Mouse (Mus musculus): Measurements from ENCODE around the gene Ogfod2. TPM values are rescaled to one million over a fixed set of nuclear protein-coding genes. Genes with fewer than 3 reads are reported as not detected.

Ogfod2 gene
- total RNA-seq, 2 experiments from 2014 or later, result 13.0 to 13.3 TPM

GRCm38 (mm10) chr5:124125093-124125492, 13.0 kb downstream of the Ogfod2 start:
- intact Hi-C loops (cut with DNase I), result no loop called here
- no peak for DNase-seq

DNA sequence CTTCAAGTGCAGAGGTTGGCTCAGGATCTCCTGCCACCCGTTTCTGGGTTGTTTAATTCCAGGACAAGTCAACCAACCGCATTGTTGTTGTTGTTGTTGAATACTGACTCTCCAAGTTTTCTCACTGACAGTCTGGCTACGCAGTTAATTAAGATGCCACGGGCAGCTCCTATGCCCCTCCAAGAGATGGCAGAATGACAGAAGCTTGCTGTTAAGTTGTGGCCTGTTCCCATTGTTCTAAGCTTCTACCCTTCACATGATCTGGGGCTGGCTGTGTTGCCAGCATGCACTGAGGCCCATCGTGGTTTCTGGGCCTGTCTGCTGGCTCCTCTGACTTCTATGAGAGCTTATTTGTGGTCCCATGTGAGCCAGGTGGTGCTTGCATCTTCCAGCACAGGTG, 22.2 kb downstream of the Ogfod2 start:
- intact Hi-C loops (cut with DNase I), result no loop called here
- DNase-seq, result no peak

GRCm38 (mm10) chr5:124138066-124138465, 26.0 kb downstream of the Ogfod2 start:
- peak in 1 of 2 experiments; percentile 36 for DNase-seq
- intact Hi-C loops (cut with DNase I), result no loop called here

- DNase-seq, result no peak
- intact Hi-C loops (cut with DNase I), result no loop called here
Observed at GRCm38 (mm10) chr5:124149028-124149427, 36.9 kb downstream of the Ogfod2 start.

- DNase-seq, result no peak
- intact Hi-C loops (cut with DNase I), result no loop called here
Observed at GRCm38 (mm10) chr5:124150895-124151294, 38.8 kb downstream of the Ogfod2 start.

DNA sequence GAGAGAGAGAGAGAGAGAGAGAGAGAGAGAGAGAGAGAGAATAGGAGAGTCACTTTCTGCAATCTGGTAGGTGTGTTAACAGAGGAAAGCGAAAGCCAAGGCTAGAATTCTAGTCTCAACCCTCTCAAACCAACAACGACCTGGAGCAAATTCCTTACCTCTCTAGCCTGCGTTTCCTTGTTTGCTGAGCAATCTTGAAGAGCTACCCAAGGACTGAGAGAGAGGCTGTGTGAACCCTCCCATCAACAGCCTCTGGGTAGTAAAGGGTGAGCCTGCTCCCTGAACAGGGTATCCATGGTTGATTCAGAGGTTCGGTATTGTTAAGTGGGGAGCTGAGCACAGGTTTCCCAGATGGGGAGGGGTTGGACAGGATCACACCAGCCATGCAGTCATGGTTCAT, 40.6 kb downstream of the Ogfod2 start:
- intact Hi-C loops (cut with DNase I), result no loop called here
- DNase-seq, result no peak

- DNase-seq, result no peak
- intact Hi-C loops (cut with DNase I), result no loop called here
Observed at GRCm38 (mm10) chr5:124155943-124156342, 43.8 kb downstream of the Ogfod2 start.

DNA sequence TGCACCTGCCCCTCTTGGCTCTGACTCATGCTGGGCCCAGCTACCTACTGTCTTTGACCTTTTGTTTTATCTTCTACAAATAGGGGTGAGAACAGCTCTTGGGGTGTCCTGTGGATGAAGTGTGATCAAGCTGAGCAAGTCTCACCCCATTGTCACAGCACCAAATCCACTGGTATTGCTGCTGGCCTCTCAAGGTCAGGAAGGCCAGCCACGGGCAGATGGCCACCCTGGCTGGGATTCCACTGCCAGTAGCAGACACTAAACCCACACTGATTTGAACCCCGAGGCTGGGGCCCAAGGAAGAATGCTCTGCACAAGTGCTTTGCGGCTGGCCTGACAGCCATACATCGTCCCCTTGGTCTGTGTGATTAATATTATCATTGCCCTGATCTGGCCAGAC, 46.2 kb downstream of the Ogfod2 start:
- intact Hi-C loops (cut with DNase I), result no loop called here
- DNase-seq, result no peak

- intact Hi-C loops (cut with DNase I), result no loop called here
- DNase-seq, result no peak
Observed at GRCm38 (mm10) chr5:124159453-124159852, 47.4 kb downstream of the Ogfod2 start.

- DNase-seq, result no peak
- intact Hi-C loops (cut with DNase I), result loop anchor here (2.0 kb wide), 3 partner anchors 87 to 123 kb away; partner anchors contain the start of gene Pitpnm2
Observed at GRCm38 (mm10) chr5:124161831-124162230, 49.7 kb downstream of the Ogfod2 start.

GRCm38 (mm10) chr5:124162577-124162976, 50.5 kb downstream of the Ogfod2 start:
- peak; percentile 74 to 77 for DNase-seq
- intact Hi-C loops (cut with DNase I), result loop anchor here (2.0 kb wide), 3 partner anchors 86 to 122 kb away; partner anchors contain the start of gene Pitpnm2

DNA sequence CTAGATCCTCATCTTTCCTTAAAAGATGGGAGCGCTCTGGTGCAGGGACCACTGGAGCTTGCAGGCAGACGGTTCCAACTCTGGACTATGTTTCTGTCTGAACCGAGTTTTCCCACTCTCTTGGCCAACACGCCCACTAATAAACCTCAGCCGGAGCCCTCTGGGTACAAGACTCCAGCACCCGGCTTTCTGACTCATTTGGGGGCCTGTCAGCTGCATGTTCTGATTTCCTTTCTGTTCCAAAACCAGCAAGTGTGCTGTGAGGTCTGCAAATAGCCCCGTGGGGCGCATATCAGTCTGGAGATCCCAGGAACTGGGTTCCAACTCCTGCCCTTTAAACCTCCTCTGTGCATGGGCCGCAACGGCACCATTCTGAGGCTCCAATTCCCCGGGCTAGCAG, 51.3 kb downstream of the Ogfod2 start:
- no peak for DNase-seq
- intact Hi-C loops (cut with DNase I), result loop anchor here (2.0 kb wide), 3 partner anchors 85 to 121 kb away; partner anchors contain the start of gene Pitpnm2

Other genes starting within 250 kb of the Ogfod2 start
- gene Hcar2, start 246.8 kb upstream of the Ogfod2 start, total RNA-seq (2021), result under 1 TPM; 0.17 to 0.19 TPM
- under 1 TPM; 0.54 to 0.79 TPM for gene Hcar1, start 232.3 kb upstream of the Ogfod2 start, total RNA-seq (2021)
- 10 to 100 TPM; 40.8 to 47.0 TPM for gene Denr, start 205.1 kb upstream of the Ogfod2 start, total RNA-seq (2021)
- gene Gm43518, start 184.9 kb upstream of the Ogfod2 start, total RNA-seq (2021), result under 1 TPM; 0.71 to 0.76 TPM
- 1 to 10 TPM; 1.7 to 2.2 TPM for gene Ccdc62, start 181.6 kb upstream of the Ogfod2 start, total RNA-seq (2021)
- 10 to 100 TPM; 23.2 to 25.0 TPM for gene Hip1r, start 138.7 kb upstream of the Ogfod2 start, total RNA-seq (2021)
- gene Vps37b, start 80.0 kb upstream of the Ogfod2 start, total RNA-seq (2021), result 10 to 100 TPM; 22.2 to 22.7 TPM
- 1 to 10 TPM; 7.8 to 9.9 TPM for gene Abcb9, start 16.5 kb upstream of the Ogfod2 start, total RNA-seq (2021)
- gene Arl6ip4, start 3.8 kb downstream of the Ogfod2 start, total RNA-seq (2021), result 10 to 100 TPM; 42.1 to 49.0 TPM
- 10 to 100 TPM; 47.9 to 52.4 TPM for gene Pitpnm2, start 137.5 kb downstream of the Ogfod2 start, total RNA-seq (2021)
- 1 to 10 TPM; 6.0 to 6.8 TPM for gene Mphosph9, start 215.7 kb downstream of the Ogfod2 start, total RNA-seq (2021)
- 10 to 100 TPM; 11.7 to 11.9 TPM for gene 2810006K23Rik, start 215.8 kb downstream of the Ogfod2 start, total RNA-seq (2021)

Measured in heart, postnatal 14 days (tissue).